Mouse (Mus musculus) neural tube, embryonic 15.5 days (tissue): ENCODE results near the gene Plppr3. TPM values are rescaled to one million over a fixed set of nuclear protein-coding genes. Genes with fewer than 3 reads are reported as not detected.
A peak's percentile ranks its signal among the peaks of the same experiment; 100 is the strongest.

ENCODE experiments used
- ATAC-seq: fragments of 200-750 bp; cut with Nextera tagmentation; 2 replicates; pipeline ENCODE4 v1.8.0; 2017; ENCODE audit warnings: mild to moderate bottlenecking, moderate TSS enrichment, moderate library complexity; ENCODE audit not compliant: low FRiP score
- H3K27ac ChIP-seq: fragments of 300-500 bp; sonication (generic); replicated peaks from 2 replicates; pipeline ENCODE4 v1.5.1; 2015; ENCODE audit warnings: mild to moderate bottlenecking, inconsistent platforms
- H3K27me3 ChIP-seq: fragments of 300-500 bp; sonication (generic); replicated peaks from 2 replicates; pipeline ENCODE4 v1.6.1; 2015; ENCODE audit warnings: inconsistent platforms
- H3K36me3 ChIP-seq: fragments of 300-500 bp; sonication (generic); 2 replicates; pipeline ENCODE4 v1.6.1; 2015; ENCODE audit warnings: inconsistent platforms
- H3K4me1 ChIP-seq: fragments of 300-500 bp; sonication (generic); 2 replicates; pipeline ENCODE4 v1.6.1; 2015; ENCODE audit warnings: inconsistent platforms
- H3K4me2 ChIP-seq: fragments of 300-500 bp; sonication (generic); 2 replicates; pipeline ENCODE4 v1.6.1; 2015; ENCODE audit warnings: inconsistent platforms, mild to moderate bottlenecking, moderate library complexity
- H3K4me3 ChIP-seq: fragments of 300-500 bp; sonication (generic); replicated peaks from 2 replicates; pipeline ENCODE4 v1.5.1; 2015; ENCODE audit warnings: mild to moderate bottlenecking, inconsistent platforms
- H3K9ac ChIP-seq: fragments of 300-500 bp; sonication (generic); replicated peaks from 2 replicates; pipeline ENCODE4 v1.6.1; 2015; ENCODE audit warnings: mild to moderate bottlenecking, inconsistent platforms
- H3K9me3 ChIP-seq: fragments of 300-500 bp; sonication (generic); replicated peaks from 2 replicates; pipeline ENCODE4 v1.6.1; 2016; ENCODE audit warnings: inconsistent platforms
- WGBS: fragments of 180-500 bp; shearing (Covaris S2); methylation state at CpG from one replicate; pipeline ENCODE4 v1.1.7; 2015; ENCODE audit warnings: mixed read lengths; 5-methylcytosine and 5-hydroxymethylcytosine counted together
- polyA plus RNA-seq: library from polyadenylated mRNA; unstranded; fragments of >200 nt; fragmentation: Nextera tagmentation; extraction: Ambion mirVana; gene quantifications from 2 replicates; pipeline ENCODE4 v1.2.1, GENCODE M21; 2015

Plppr3 gene
- polyA plus RNA-seq, 1 experiment from 2014 or later: 385 TPM

DNA sequence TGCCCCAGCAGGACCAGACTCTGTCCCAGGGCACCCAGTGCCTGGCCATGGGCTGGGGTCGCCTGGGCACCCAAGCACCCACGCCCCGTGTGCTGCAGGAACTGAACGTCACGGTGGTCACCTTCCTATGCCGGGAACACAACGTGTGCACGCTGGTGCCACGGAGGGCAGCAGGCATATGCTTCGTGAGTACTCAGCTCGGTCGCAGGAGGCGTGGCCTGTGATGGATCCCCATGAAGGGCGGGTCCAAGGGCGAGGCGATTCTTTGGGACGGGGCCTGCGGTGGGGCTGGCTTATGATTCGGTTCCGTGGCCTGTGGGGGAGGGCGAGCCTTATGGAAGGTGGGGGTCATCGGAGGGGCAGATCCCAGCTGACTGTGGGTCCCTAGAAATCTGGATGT lies 7.5 kb upstream of the Plppr3 start:
- Histone ChIP-seq H3K9me3 (no peaks in the 10 kb centered on the region), H3K27ac (no peak overlapping the region), H3K4me3 (no peak overlapping the region; the same call in 1 of the 2 replicates), H3K4me1 (peaks cover 15% of the 10 kb centered on the region), H3K27me3 (peaks cover 18% of the 10 kb centered on the region), H3K9ac (no peak overlapping the region), H3K36me3 (no peaks in the 10 kb centered on the region), H3K4me2 (peak overlapping the region; percentile 40)
- 9% methylated on average over 22 of the region's 22 CpGs for WGBS
- no peak for ATAC-seq

DNA sequence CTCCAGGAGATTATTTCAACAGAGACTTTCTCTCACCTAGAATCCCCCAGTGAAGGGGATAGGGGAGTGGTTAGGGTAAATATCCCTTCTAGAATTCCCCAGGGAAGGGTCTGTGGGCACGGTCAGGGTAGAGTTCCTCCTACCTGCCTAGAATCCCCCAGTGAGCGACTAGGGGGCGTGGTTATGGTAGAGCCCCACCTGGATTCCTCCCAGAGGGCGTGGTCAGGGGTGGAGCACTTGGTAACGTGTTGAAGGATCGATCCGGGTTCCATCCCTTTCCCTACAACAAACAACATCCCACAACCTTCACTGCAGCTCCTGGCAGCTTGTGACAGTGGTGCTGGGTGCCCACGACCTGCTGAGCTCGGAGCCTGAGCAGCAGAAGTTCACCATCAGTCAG lies 6.3 kb upstream of the Plppr3 start:
- H3K4me1 ChIP-seq: peaks cover 15% of the 10 kb centered on the region

DNA sequence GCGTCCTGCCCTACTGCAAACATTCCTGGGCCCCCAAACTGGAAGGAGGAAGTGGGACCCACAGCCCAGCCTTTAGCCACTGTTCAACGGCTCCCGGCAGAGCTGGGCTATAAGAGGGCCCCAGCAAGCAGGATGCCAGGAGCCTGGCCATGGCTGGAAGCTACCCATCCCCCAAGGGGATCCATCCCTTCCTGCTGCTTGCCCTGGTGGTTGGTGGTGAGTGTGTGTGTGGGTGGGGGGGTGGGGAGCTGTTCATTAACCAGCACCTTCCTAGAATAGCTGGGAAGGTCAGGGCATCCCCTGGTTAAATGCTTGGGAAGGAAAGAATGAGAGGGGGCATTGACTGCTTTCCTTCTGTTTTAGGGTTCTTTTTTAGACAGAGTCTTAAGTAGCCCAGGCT lies 5.1 kb upstream of the Plppr3 start:
- WGBS: 46% methylated on average over 3 of the region's 3 CpGs
- no peaks in the 10 kb centered on the region for H3K36me3 ChIP-seq

More for the DNA sequence above, 6.3 kb upstream of the Plppr3 start:
- Histone ChIP-seq H3K36me3 (no peaks in the 10 kb centered on the region), H3K9me3 (no peaks in the 10 kb centered on the region), H3K27ac (no peak overlapping the region), H3K27me3 (peaks cover 18% of the 10 kb centered on the region), H3K4me2 (no peak overlapping the region), H3K4me3 (no peak overlapping the region), H3K9ac (no peak overlapping the region)
- no peak for ATAC-seq
- WGBS: 15% methylated on average over 9 of the region's 9 CpGs

DNA sequence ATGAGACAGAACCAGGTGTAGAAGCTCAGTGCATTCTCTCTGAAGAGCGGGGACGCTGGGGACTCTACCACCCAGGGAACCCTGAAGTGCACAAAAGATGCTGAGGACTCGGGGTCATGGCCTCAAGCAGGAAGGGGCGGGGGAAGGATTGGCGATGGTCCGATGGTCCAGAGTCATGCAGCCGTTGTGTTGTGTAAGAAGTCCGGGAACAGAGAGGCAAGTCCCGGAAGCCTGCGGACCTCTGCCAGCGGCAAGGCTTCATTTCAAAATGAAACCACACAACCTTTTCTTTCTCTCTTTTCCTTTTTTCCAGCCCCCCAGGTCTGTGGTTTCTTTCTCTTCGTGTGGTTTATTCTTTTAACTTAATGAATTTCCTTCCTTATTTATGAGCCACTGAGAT lies 3.3 kb upstream of the Plppr3 start:
- H3K4me1 ChIP-seq: peaks cover 19% of the 10 kb centered on the region
- no peak overlapping the region for H3K9ac ChIP-seq
- H3K4me2 ChIP-seq: no peak overlapping the region
- H3K27ac ChIP-seq: no peak overlapping the region
- H3K27me3 ChIP-seq: peaks cover 9% of the 10 kb centered on the region
- no peaks in the 10 kb centered on the region for H3K9me3 ChIP-seq
- WGBS: 47% methylated on average over 12 of the region's 12 CpGs
- no peak for ATAC-seq
- H3K36me3 ChIP-seq: no peaks in the 10 kb centered on the region
- H3K4me3 ChIP-seq: no peak overlapping the region

More for the DNA sequence above, 5.1 kb upstream of the Plppr3 start:
- Histone ChIP-seq H3K4me2 (no peak overlapping the region), H3K4me3 (no peak overlapping the region), H3K9ac (no peak overlapping the region), H3K4me1 (peaks cover 27% of the 10 kb centered on the region), H3K27ac (no peak overlapping the region), H3K27me3 (peaks cover 18% of the 10 kb centered on the region), H3K9me3 (no peaks in the 10 kb centered on the region)
- ATAC-seq: no peak

DNA sequence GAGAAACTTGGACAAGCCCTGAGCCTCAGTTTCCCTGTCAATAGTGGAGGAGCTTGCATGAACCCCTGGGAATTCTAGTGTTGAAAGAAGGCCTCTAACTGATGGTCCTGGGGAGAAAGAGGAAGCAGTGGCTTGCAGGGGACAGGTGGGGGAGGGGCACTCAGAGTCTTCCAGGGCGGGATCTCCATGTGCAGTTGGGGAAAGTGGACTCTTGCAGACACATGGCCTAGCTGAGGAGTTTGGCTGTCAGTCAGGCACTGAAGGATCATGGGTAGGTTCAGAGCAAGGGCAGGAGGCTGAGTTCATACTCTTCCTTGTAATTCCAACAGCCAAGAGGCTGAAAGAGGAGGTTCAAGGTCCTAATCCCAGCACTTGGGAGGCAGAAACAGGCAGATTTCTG lies 2.7 kb upstream of the Plppr3 start:
- Histone ChIP-seq H3K4me3 (no peak overlapping the region), H3K4me1 (peaks cover 23% of the 10 kb centered on the region), H3K4me2 (no peak overlapping the region), H3K36me3 (no peaks in the 10 kb centered on the region), H3K9me3 (no peaks in the 10 kb centered on the region), H3K27me3 (peaks cover 4% of the 10 kb centered on the region; the same call in 1 of the 2 replicates), H3K27ac (no peak overlapping the region), H3K9ac (no peak overlapping the region)
- ATAC-seq: no peak
- 67% methylated on average over 1 of the region's 1 CpGs for WGBS

DNA sequence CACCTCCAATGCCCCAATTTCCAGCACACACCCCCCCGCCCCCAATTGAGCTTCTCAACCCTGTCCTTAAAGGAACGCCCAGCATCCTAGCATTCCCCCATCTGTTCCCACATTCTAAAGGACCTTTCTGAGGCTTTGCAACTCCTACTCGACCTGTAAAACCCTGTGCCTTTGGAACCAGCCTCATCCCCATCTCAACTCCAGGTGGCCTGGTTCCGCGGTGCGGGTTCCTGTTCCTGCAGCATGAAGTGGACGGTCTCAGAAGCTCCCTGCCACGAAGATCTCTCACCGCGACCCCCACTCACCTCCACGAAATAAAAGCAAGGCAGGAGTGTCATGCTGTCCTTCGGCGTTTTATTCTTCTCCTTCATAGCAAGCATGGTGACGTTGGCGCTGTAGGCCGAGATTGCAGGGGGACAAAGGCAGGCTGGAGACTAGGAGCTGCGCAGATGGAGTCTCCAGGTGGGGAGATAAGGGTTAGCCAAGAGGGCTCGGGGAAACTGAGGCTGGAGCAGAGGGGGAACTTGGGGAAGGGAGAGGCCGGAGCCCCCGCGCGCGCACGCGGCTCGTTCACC lies 632 bp downstream of the Plppr3 start:
- 1% methylated on average over 26 of the region's 26 CpGs for WGBS
- Histone ChIP-seq H3K4me1 (peaks cover 50% of the 10 kb centered on the region), H3K4me2 (peak overlapping the region; percentile 89), H3K9me3 (no peaks in the 10 kb centered on the region), H3K4me3 (peak overlapping the region; percentile 70), H3K9ac (peak overlapping the region; percentile 95), H3K27ac (peak overlapping the region; percentile 91), H3K27me3 (no peaks in the 10 kb centered on the region), H3K36me3 (peaks cover 13% of the 10 kb centered on the region)
- peak; percentile 8 for ATAC-seq

DNA sequence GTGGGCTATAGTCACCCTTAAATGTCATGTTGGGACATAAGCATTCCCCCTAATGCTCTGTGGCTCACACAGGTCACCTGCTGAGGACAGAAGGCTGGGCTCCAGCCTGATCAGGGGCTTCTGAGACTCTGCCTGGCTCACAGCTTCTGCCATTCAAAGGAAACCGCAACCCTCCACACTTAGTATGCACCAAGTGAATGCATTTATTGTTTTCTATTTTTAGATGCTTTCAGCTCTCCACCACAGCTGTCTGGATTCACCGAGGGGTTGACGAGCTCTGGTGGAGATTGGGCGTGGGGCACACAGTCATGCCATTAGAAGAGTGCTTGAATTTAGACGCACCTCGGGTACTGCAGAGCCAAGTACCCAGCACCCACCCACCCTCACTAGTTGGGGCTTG lies 1.1 kb downstream of the Plppr3 start:
- peak overlapping the region; percentile 95 for H3K9ac ChIP-seq
- WGBS: 3% methylated on average over 6 of the region's 6 CpGs
- H3K4me2 ChIP-seq: peak overlapping the region; percentile 89
- H3K4me3 ChIP-seq: peak overlapping the region; percentile 70
- no peaks in the 10 kb centered on the region for H3K27me3 ChIP-seq
- H3K36me3 ChIP-seq: peaks cover 14% of the 10 kb centered on the region
- H3K4me1 ChIP-seq: peaks cover 50% of the 10 kb centered on the region
- H3K27ac ChIP-seq: peak overlapping the region; percentile 91
- peak; percentile 4; the same call in 1 of the 2 replicates for ATAC-seq
- H3K9me3 ChIP-seq: no peaks in the 10 kb centered on the region

DNA sequence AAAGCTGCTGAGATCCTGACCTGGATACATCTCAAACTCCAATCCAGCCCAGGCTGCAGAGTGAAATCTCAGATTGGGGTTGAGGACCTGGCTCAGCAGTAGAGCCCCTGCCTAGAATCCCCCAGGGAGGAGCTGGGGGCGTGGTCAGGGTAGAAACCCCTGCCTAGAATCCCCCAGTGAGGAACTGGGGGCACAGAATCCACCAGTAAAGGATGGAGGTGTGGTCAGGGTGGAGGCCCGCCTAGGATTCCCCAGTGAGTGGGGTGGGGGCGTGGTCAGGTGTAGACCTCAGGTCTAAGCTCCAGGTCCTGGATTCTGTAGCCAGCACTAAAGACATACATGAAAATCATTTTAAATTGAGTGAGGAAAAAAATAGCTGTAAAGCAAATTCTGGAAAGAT lies 1.6 kb downstream of the Plppr3 start:
- Histone ChIP-seq H3K27ac (peak overlapping the region; percentile 91), H3K9me3 (no peaks in the 10 kb centered on the region), H3K9ac (peak overlapping the region; percentile 95), H3K4me1 (peaks cover 50% of the 10 kb centered on the region), H3K36me3 (peaks cover 15% of the 10 kb centered on the region), H3K4me2 (peak overlapping the region; percentile 89), H3K27me3 (no peaks in the 10 kb centered on the region), H3K4me3 (peak overlapping the region; percentile 70)
- no peak for ATAC-seq
- 40% methylated on average over 3 of the region's 3 CpGs for WGBS

DNA sequence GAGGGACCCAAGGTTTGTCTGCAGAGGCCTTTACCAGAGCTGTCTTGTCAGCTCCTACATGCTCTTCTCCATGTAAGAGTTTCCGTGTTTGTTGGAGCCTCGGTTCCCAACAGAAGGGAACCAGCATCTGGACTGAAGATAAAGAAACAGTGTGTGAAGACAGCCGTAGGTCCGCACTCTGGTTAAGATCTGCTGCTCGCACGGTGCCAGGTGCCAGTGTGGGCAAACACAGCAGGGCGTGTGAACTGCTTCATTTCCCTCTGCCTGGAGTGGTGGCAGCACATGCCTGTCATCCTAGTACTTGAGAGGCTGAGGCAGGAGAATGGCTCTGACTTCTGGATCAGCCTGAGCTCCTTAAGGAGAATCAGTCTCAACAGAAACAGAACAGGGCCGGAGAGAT lies 2.6 kb downstream of the Plppr3 start:
- H3K4me1 ChIP-seq: peaks cover 56% of the 10 kb centered on the region
- WGBS: 80% methylated on average over 8 of the region's 8 CpGs
- H3K36me3 ChIP-seq: peaks cover 21% of the 10 kb centered on the region
- ATAC-seq: no peak
- H3K9ac ChIP-seq: no peak overlapping the region
- no peak overlapping the region; the same call in 1 of the 2 replicates for H3K27ac ChIP-seq
- H3K27me3 ChIP-seq: no peaks in the 10 kb centered on the region
- H3K9me3 ChIP-seq: no peaks in the 10 kb centered on the region
- peak overlapping the region; percentile 70 for H3K4me3 ChIP-seq
- peak overlapping the region; percentile 89 for H3K4me2 ChIP-seq

DNA sequence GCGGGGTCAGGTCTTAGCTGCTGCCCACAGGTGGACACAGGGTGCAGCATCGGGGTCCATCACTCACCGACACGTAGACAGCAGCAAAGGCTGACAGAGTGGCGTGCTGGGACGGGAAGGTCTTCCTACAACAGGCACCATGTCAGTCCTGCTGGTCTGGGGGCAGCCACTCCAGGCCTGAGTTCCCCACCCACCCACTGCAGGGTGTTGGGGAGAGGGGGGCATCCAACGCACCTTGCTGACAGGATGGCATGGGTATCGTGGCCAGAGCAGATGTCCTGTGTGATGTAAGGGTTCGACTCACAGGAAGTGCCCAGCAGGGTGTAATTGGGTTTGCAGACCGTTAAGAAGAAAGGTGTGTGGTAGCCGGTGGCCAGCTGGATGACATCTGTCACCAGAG lies 7.8 kb downstream of the Plppr3 start:
- H3K27ac ChIP-seq: no peak overlapping the region; the same call in 1 of the 2 replicates
- H3K9ac ChIP-seq: no peak overlapping the region
- H3K36me3 ChIP-seq: peaks cover 64% of the 10 kb centered on the region
- no peak for ATAC-seq
- 71% methylated on average over 11 of the region's 11 CpGs for WGBS
- H3K4me3 ChIP-seq: no peak overlapping the region
- H3K4me1 ChIP-seq: peaks cover 55% of the 10 kb centered on the region
- H3K27me3 ChIP-seq: no peaks in the 10 kb centered on the region
- H3K4me2 ChIP-seq: no peak overlapping the region
- no peaks in the 10 kb centered on the region for H3K9me3 ChIP-seq

DNA sequence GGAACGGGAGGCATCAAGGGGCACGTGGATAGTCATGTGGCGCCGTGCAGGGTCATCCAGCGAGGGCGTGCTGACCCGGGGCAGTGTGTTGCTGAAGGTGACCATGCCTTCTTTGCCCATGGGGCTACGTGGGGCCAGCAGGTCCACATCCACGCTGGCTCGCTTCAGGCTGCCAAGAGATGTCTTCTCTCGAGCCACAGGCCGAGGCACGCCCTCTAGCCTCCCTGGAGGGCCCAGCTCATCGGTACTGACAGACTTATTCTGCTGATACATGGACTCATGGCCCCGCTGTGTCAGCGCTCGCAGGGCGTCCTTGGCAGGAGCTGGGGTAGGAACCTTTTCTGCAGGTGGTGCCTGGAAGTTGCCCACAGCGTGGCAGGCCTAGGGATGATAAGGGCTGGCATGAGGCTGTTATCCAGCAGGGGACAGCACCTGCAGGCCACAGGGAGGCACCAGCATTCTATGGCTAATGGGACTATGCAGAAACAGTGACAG lies 8.6 kb downstream of the Plppr3 start:
- no peak for ATAC-seq
- H3K9me3 ChIP-seq: no peaks in the 10 kb centered on the region
- no peak overlapping the region for H3K4me2 ChIP-seq
- 74% methylated on average over 19 of the region's 19 CpGs for WGBS
- no peak overlapping the region for H3K4me3 ChIP-seq
- H3K27me3 ChIP-seq: no peaks in the 10 kb centered on the region
- no peak overlapping the region for H3K9ac ChIP-seq
- peaks cover 48% of the 10 kb centered on the region for H3K4me1 ChIP-seq
- peak overlapping the region; percentile 50 for H3K27ac ChIP-seq
- H3K36me3 ChIP-seq: peaks cover 68% of the 10 kb centered on the region

DNA sequence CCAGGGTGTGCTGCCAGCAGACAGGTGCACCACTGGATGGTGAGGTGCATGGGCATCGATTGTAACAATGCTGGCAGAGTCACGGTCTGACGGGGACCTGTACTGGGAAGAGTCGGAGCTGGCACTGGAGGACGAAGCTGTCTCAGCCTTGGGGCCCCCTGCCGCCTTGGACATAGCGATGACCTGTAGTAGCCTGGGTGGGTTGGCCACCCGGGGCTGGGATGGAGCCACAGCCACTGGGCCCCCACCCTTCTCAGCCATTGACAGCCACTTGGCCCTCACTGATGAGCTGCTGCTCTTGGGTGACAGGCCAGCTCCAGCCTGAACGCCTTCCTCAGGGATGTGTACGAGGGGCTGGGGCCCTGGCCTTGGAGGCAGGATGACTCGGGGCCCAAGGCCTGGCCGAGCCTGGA lies 9.2 kb downstream of the Plppr3 start:
- no peaks in the 10 kb centered on the region for H3K9me3 ChIP-seq
- peaks cover 75% of the 10 kb centered on the region for H3K36me3 ChIP-seq
- H3K4me1 ChIP-seq: peaks cover 46% of the 10 kb centered on the region
- H3K9ac ChIP-seq: peak overlapping the region; percentile 20; the same call in 1 of the 2 replicates
- peak overlapping the region; percentile 51; the same call in 1 of the 2 replicates for H3K27ac ChIP-seq
- ATAC-seq: peak; percentile 6
- H3K4me2 ChIP-seq: no peak overlapping the region
- 64% methylated on average over 12 of the region's 12 CpGs for WGBS
- no peak overlapping the region for H3K4me3 ChIP-seq
- no peaks in the 10 kb centered on the region for H3K27me3 ChIP-seq
